14 mouse cellular contexts compared by ENCODE assay signal in genomic region chr5:75183653-75184052, GRCm38 (mm10).
"Had no signal": no experiment of that assay in that cellular context is flagged by ENCODE, and none has a peak within 500 bp of the region (broad histone marks: within the 10 kb centered on the region; RNA-seq: fewer than 3 reads in every experiment).

No protein-coding gene starts in this region.

- H3K9ac ChIP-seq: liver, embryonic 13.5 days; liver, postnatal 0 days; lung, embryonic 15.5 days; neural tube, embryonic 15.5 days had no signal

- H3K36me3 ChIP-seq: liver, embryonic 13.5 days; neural tube, embryonic 15.5 days had no signal

- H3K9me3 ChIP-seq: liver, embryonic 13.5 days; lung, embryonic 15.5 days; neural tube, embryonic 15.5 days had no signal

- H3K4me3 ChIP-seq: layer of hippocampus, adult 2 months; liver, embryonic 13.5 days; lung, embryonic 15.5 days; myocyte; neural tube, embryonic 15.5 days had no signal

- ATAC-seq: liver, postnatal 0 days had no signal

- H3K27me3 ChIP-seq: liver, embryonic 13.5 days; lung, embryonic 15.5 days; neural tube, embryonic 15.5 days had no signal

- H3K4me2 ChIP-seq: liver, embryonic 13.5 days; lung, embryonic 15.5 days; neural tube, embryonic 15.5 days had no signal

- H3K4me1 ChIP-seq: liver, embryonic 13.5 days; lung, embryonic 15.5 days; neural tube, embryonic 15.5 days had no signal

- DNase-seq: kidney, postnatal 36 days; liver; liver, embryonic 13.5 days; liver, postnatal 0 days; lung, postnatal 36 days; midbrain, embryonic 14.5 days; spleen, adult 18-20 months; thymus, adult 18-20 months; thymus, postnatal 14 days had no signal

- H3K27ac ChIP-seq: kidney, postnatal 0 days; layer of hippocampus, adult 2 months; liver, embryonic 13.5 days; lung, embryonic 15.5 days; neural tube, embryonic 15.5 days had no signal
